Mouse (Mus musculus) heart, embryonic 14.5 days (tissue): Measurements from ENCODE around the gene Dync1i1. TPM values are rescaled to one million over a fixed set of nuclear protein-coding genes. Genes with fewer than 3 reads are reported as not detected.
"Not testable (repeated sequence)": the region's sequence is repeated elsewhere in the genome, so short reads cannot be mapped to it uniquely, and the experiment has no call there.

ENCODE experiments used
- ATAC-seq: fragments of 200-750 bp; cut with Nextera tagmentation; 2 replicates; pipeline ENCODE4 v1.8.0; 2017; ENCODE audit warnings: low read depth, moderate TSS enrichment; ENCODE audit not compliant: insufficient number of reproducible peaks, insufficient read depth, low FRiP score
- H3K27ac ChIP-seq, 2 experiments: fragments of 200-500 bp in 1 of 2; fragments of 300-500 bp in 1 of 2; sonication (generic) in 1 of 2; replicated peaks in 1 of 2; 2 replicates each; pipeline ENCODE4 v1.5.1; 2012 to 2014; ENCODE audit warnings: low read depth in 2 of 2, low read length in 2 of 2, control low read depth in 1 of 2, mild to moderate bottlenecking in 1 of 2, mixed read lengths in 1 of 2; ENCODE audit not compliant: control insufficient read depth in 1 of 2, insufficient read depth in 1 of 2
- H3K27me3 ChIP-seq: fragments of 300-500 bp; sonication (generic); 2 replicates; pipeline ENCODE4 v1.6.1; 2014; ENCODE audit warnings: mild to moderate bottlenecking, low read length, control low read depth; ENCODE audit not compliant: control insufficient read depth, insufficient read depth
- H3K36me3 ChIP-seq: fragments of 300-500 bp; sonication (generic); 2 replicates; pipeline ENCODE4 v1.6.1; 2014; ENCODE audit warnings: mild to moderate bottlenecking, control low read depth, low read length, mixed read lengths; ENCODE audit not compliant: control insufficient read depth, insufficient read depth
- H3K4me1 ChIP-seq, 2 experiments: fragments of 200-500 bp in 1 of 2; fragments of 300-500 bp in 1 of 2; sonication (generic) in 1 of 2; 2 replicates each; pipeline ENCODE4 v1.6.1; 2012 to 2014; ENCODE audit warnings: low read length in 2 of 2, control low read depth in 1 of 2, mixed read lengths in 1 of 2; ENCODE audit not compliant: control insufficient read depth in 2 of 2, insufficient read depth in 2 of 2
- H3K4me2 ChIP-seq: fragments of 300-500 bp; sonication (generic); 2 replicates; pipeline ENCODE4 v1.6.1; 2014; ENCODE audit warnings: mild to moderate bottlenecking, low read length
- H3K4me3 ChIP-seq, 2 experiments: fragments of 200-500 bp in 1 of 2; fragments of 300-500 bp in 1 of 2; sonication (generic) in 1 of 2; 2 replicates each; pipeline ENCODE4 v1.5.1; 2012 to 2014; ENCODE audit warnings: low read length in 2 of 2, mild to moderate bottlenecking in 2 of 2, control low read depth in 1 of 2, low read depth in 1 of 2, moderate library complexity in 1 of 2; ENCODE audit not compliant: control insufficient read depth in 1 of 2, insufficient read depth in 1 of 2
- H3K9ac ChIP-seq: fragments of 300-500 bp; sonication (generic); 2 replicates; pipeline ENCODE4 v1.6.1; 2014; ENCODE audit warnings: mild to moderate bottlenecking, low read length
- H3K9me3 ChIP-seq: fragments of 300-500 bp; sonication (generic); 2 replicates; pipeline ENCODE4 v1.6.1; 2016; ENCODE audit warnings: low read length, control low read depth; ENCODE audit not compliant: control insufficient read depth
- WGBS: fragments of 180-500 bp; shearing (Covaris S2); extraction: QIAGEN DNeasy Blood & Tissue Kit; methylation state at CpG from one replicate; pipeline ENCODE4 v1.1.7; 2014; 5-methylcytosine and 5-hydroxymethylcytosine counted together
- polyA plus RNA-seq: library from polyadenylated mRNA; unstranded; fragments of >200 nt; fragmentation: Nextera tagmentation; extraction: Ambion mirVana; gene quantifications from 2 replicates; pipeline ENCODE4 v1.2.1, GENCODE M21; 2014

Gene Dync1i1
- polyA plus RNA-seq: 2.8 and 3.3 TPM in 2 replicates

GRCm38 (mm10) chr6:5725611-5726236, at the start of gene Dync1i1:
Gene Dync1i1, plus strand, starts transcription at chr6:5725639.
- no peak within 1 kb of the TSS for H3K27ac ChIP-seq
- H3K4me3 ChIP-seq: peak within 1 kb of the TSS; percentile 49 to 53
- 0 out of 2 replicates have a peak, but pooled peaks cover 5% of the 10 kb centered on the region for H3K27me3 ChIP-seq
- H3K4me1 ChIP-seq: peaks cover 2 to 10% of the 10 kb centered on the region in 2 experiments; a peak in 3 of 4 replicates
- H3K9me3 ChIP-seq: no peaks in the 10 kb centered on the region
- H3K36me3 ChIP-seq: no peaks in the 10 kb centered on the region
- ATAC-seq: peak; percentile 61
- H3K9ac ChIP-seq: peak within 1 kb of the TSS; percentile 64
- peak within 1 kb of the TSS; percentile 86 for H3K4me2 ChIP-seq
- whole genome bisulfite sequencing: under 1% methylated on average over 36 of the region's 40 CpGs

GRCm38 (mm10) chr6:5679738-5680137, 45.7 kb upstream of the Dync1i1 start:
- no peaks in the 10 kb centered on the region for H3K4me1 ChIP-seq
- H3K9me3 ChIP-seq: no peaks in the 10 kb centered on the region
- H3K27ac ChIP-seq: no peak overlapping the region
- no peak for ATAC-seq
- H3K36me3 ChIP-seq: no peaks in the 10 kb centered on the region
- no peak overlapping the region for H3K4me3 ChIP-seq
- no peaks in the 10 kb centered on the region for H3K27me3 ChIP-seq
- no peak overlapping the region for H3K9ac ChIP-seq
- 60% methylated on average over 3 of the region's 3 CpGs for WGBS
- no peak overlapping the region for H3K4me2 ChIP-seq

GRCm38 (mm10) chr6:5701826-5702225, 23.6 kb upstream of the Dync1i1 start:
- no peaks in the 10 kb centered on the region; the same call in 1 of the 2 replicates for H3K9me3 ChIP-seq
- no peak overlapping the region for H3K4me2 ChIP-seq
- H3K9ac ChIP-seq: no peak overlapping the region
- WGBS: 77% methylated on average over 2 of the region's 2 CpGs
- H3K27ac ChIP-seq: no peak overlapping the region
- no peaks in the 10 kb centered on the region for H3K36me3 ChIP-seq
- no peak overlapping the region for H3K4me3 ChIP-seq
- no peaks in the 10 kb centered on the region for H3K4me1 ChIP-seq
- no peaks in the 10 kb centered on the region for H3K27me3 ChIP-seq
- no peak for ATAC-seq

- not testable (repeated sequence) for H3K9me3 ChIP-seq, ATAC-seq, H3K27me3 ChIP-seq, H3K36me3 ChIP-seq, H3K9ac ChIP-seq, H3K4me1 ChIP-seq, H3K4me3 ChIP-seq, H3K4me2 ChIP-seq, H3K27ac ChIP-seq
- WGBS: 49% methylated on average over 3 of the region's 3 CpGs
Observed at GRCm38 (mm10) chr6:5707894-5708293, 17.5 kb upstream of the Dync1i1 start.

- H3K9ac ChIP-seq: no peak overlapping the region
- H3K36me3 ChIP-seq: no peaks in the 10 kb centered on the region
- no peak for ATAC-seq
- H3K4me1 ChIP-seq: no peaks in the 10 kb centered on the region
- H3K4me2 ChIP-seq: no peak overlapping the region
- H3K9me3 ChIP-seq: no peaks in the 10 kb centered on the region
- 55% methylated on average over 3 of the region's 3 CpGs for WGBS
- no peak overlapping the region for H3K4me3 ChIP-seq
- H3K27me3 ChIP-seq: no peaks in the 10 kb centered on the region
- no peak overlapping the region for H3K27ac ChIP-seq
Observed at GRCm38 (mm10) chr6:5710063-5710605, 15.3 kb upstream of the Dync1i1 start.

- H3K36me3 ChIP-seq: no peaks in the 10 kb centered on the region
- no peak overlapping the region for H3K27ac ChIP-seq
- ATAC-seq: no peak
- no peak overlapping the region for H3K4me3 ChIP-seq
- WGBS: 64% methylated on average over 3 of the region's 3 CpGs
- no peak overlapping the region for H3K4me2 ChIP-seq
- no peaks in the 10 kb centered on the region for H3K4me1 ChIP-seq
- H3K9me3 ChIP-seq: no peaks in the 10 kb centered on the region
- H3K27me3 ChIP-seq: no peaks in the 10 kb centered on the region
- no peak overlapping the region for H3K9ac ChIP-seq
Observed at GRCm38 (mm10) chr6:5712620-5713019, 12.8 kb upstream of the Dync1i1 start.

GRCm38 (mm10) chr6:5715101-5715618, 10.3 kb upstream of the Dync1i1 start:
- no peak overlapping the region for H3K4me2 ChIP-seq
- no peak overlapping the region for H3K9ac ChIP-seq
- ATAC-seq: no peak
- no peaks in the 10 kb centered on the region for H3K4me1 ChIP-seq
- 51% methylated on average over 3 of the region's 3 CpGs for WGBS
- H3K36me3 ChIP-seq: no peaks in the 10 kb centered on the region
- H3K27me3 ChIP-seq: no peaks in the 10 kb centered on the region
- H3K27ac ChIP-seq: no peak overlapping the region
- H3K9me3 ChIP-seq: no peaks in the 10 kb centered on the region
- H3K4me3 ChIP-seq: no peak overlapping the region
